Mouse (Mus musculus) megakaryocyte progenitor cell, adult 5-6 weeks (primary cell): Measurements from ENCODE around the gene Slc25a11. TPM values are rescaled to one million over a fixed set of nuclear protein-coding genes. Genes with fewer than 3 reads are reported as not detected.
A peak's percentile ranks its signal among the peaks of the same experiment; 100 is the strongest.

Source experiments
- ATAC-seq: replicated peaks from 2 replicates; pipeline ENCODE4 v1.8.0; 2016; ENCODE audit warnings: mild to moderate bottlenecking, moderate TSS enrichment, inconsistent platforms; ENCODE audit not compliant: poor library complexity
- total RNA-seq, 2 experiments: library from RNA; stranded (forward) in 1 of 2; stranded (reverse) in 1 of 2; fragments of 157-497, 149-512 nt in 1 of 2; fragments of 200-1000 nt in 1 of 2; gene quantifications; 2 replicates each; pipeline versions ENCODE4 v1.2.3 to v1.2.4; 2015 to 2017

Gene Slc25a11
- total RNA-seq (2015): 59.5 and 73.9 TPM in 2 replicates
- 46.6 and 52.7 TPM in 2 replicates for total RNA-seq (2017)

GRCm38 (mm10) chr11:70646691-70647650 lies at the start of gene Slc25a11, which contains the start of gene Rnf167:
Slc25a11 (minus strand) TSS chr11:70647479.
Rnf167 (plus strand) TSS chr11:70647235.
- peak; percentile 74 for ATAC-seq

DNA sequence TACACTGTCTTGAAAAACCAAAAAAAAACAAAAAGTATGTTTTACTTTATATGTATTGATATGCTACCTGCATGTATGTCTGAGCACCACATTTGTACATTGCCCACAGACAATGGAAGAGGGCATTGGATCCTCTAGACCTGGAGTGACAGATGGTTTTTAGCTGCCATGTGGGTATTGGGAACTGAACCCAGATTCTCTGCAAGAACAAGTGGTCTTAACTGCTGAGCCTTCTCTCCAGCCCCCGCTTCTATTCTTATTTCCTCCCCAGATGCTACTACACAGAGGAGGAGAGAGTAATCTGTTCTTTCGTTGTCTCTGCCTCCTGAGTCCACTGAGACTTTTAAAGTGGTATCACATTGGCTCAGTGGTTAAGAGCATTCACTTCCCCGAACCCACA lies 46.2 kb upstream of the Slc25a11 start:
- ATAC-seq: no peak

DNA sequence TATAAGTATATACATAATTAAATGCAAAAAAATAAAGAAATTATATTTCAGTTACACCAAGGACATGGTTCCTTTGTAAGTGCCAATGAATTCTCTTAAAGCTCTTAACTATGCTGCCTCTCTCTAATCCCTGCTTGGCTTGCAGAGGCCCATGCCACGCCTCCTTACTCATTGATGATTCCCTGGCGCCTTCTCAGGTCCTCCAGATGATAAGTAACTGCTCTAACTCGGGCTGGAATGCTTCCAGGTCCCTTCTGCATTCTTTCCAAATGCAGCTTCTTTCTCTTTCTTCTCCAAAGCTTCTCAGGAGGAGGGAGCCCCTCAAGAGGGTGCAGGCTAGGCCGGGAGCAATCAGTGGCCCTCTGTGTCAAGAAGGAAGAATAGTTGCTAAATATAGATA lies 42.3 kb upstream of the Slc25a11 start:
- ATAC-seq: no peak

DNA sequence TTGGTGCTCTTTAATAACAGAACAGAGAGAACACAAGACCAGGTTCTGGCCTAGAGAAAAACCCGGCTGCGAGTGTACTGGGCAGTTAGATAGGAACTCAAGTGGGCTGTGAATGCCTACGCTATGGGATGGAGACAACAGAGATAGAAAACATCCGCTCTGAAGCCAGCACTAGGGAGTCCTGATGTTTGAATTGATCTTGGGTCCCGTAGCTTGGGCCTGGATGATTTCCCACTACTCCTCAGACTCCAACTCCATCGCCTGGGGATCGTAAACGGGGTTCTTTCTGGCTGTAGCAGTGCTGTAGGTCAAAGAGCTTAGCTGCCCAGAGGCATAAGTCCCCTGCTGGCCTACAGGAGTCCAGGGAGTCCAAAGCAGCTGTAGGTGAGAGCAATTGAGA lies 41.1 kb upstream of the Slc25a11 start:
- ATAC-seq: no peak

GRCm38 (mm10) chr11:70687601-70688199 lies 40.4 kb upstream of the Slc25a11 start, which contains the start of gene Camta2:
Camta2 (minus strand) TSS chr11:70688105.
- peak; percentile 86 for ATAC-seq

DNA sequence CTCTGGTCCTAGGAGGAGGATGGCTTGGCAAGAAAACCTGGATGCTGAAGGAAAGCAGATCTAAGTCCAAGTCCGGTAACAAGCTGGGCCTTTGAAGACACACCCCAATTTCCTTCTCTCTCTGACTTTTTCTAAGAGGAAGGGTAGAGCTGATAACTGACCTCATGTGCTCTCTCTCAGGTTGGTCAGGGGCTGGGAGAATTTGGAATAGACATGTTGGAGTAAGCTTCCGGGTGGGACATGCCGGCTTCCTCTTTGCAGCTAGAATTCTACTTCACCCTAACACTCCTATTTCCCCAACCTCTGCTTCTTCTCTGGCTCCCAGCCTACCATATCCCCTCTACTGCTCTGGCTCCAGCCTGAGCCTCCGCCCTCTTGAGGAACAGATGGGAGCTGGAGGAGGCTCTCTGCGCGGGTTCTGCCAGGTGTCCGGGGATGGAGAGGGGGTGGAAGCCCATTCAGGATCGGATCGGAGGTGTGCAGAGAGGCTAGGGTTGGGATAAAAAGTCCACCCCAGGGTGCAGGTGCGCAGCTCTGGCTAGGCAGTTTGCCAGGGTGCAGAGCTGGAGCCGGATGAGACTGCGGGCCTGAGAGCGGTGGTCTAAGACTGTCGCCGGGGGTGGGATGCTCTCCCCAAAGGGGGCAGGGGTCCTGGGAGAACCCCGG lies 39.8 kb upstream of the Slc25a11 start:
- peak; percentile 39 for ATAC-seq

- ATAC-seq: no peak
Measured at GRCm38 (mm10) chr11:70683640-70684039, 36.4 kb upstream of the Slc25a11 start.

- peak; percentile 47 for ATAC-seq
Measured at GRCm38 (mm10) chr11:70681897-70682581, 34.8 kb upstream of the Slc25a11 start.

DNA sequence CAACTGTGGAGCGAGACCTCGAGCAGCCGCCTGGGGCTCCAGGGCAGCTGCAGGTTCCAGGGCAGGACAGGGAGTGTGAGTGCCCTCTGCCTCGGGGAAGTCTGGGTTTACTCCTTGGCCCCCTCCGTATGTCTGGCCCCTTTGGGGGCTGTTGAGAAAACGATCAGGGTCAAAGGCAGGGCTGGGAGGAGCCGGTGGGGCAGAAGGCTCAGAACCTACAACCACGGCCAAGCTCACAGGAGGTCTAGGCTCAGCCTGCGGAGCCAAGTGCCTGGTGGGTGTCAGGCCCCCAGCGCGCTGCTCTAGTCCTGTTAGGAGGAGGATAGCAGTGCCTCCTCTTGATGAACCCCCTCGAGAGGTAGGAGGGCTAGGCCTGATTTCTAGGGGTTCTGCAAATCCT lies 33.9 kb upstream of the Slc25a11 start:
- ATAC-seq: no peak

- peak; percentile 91 for ATAC-seq
Measured at GRCm38 (mm10) chr11:70679894-70680293, 32.6 kb upstream of the Slc25a11 start.

- no peak for ATAC-seq
Measured at GRCm38 (mm10) chr11:70679361-70679760, 32.1 kb upstream of the Slc25a11 start.

- no peak for ATAC-seq
Measured at GRCm38 (mm10) chr11:70678576-70678975, 31.3 kb upstream of the Slc25a11 start.

- no peak for ATAC-seq
Measured at GRCm38 (mm10) chr11:70678092-70678491, 30.8 kb upstream of the Slc25a11 start.

- peak; percentile 32; the same call in 1 of the 2 replicates for ATAC-seq
Measured at GRCm38 (mm10) chr11:70674501-70674900, 27.2 kb upstream of the Slc25a11 start.

DNA sequence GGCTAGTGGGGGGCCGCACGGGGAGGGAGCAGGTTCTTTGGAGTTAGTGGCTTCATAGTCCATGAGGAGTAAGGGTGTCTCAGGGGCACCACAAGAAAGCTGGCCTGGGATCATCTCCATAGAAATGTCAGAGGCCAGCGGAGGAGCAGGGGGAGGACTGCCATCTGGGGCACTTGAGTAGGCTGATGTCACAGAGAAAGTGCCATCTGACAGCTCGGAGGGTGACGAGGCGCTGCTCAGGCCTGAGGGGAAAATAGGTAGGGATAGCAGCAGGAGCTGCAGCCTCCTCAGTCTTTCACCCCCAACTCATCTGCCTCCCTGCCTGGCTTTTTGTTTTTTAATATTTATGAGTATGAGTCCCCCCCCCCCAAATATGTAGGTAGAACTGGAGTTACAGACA lies 26.7 kb upstream of the Slc25a11 start:
- no peak for ATAC-seq

- no peak for ATAC-seq
Measured at GRCm38 (mm10) chr11:70671333-70672047, 24.2 kb upstream of the Slc25a11 start.

GRCm38 (mm10) chr11:70670483-70670882 lies 23.2 kb upstream of the Slc25a11 start:
- no peak for ATAC-seq

GRCm38 (mm10) chr11:70669582-70670345 lies 22.5 kb upstream of the Slc25a11 start:
- ATAC-seq: peak; percentile 52

- peak; percentile 78 for ATAC-seq
Measured at GRCm38 (mm10) chr11:70668771-70669505, 21.7 kb upstream of the Slc25a11 start, which contains the start of gene Spag7. Spag7 (minus strand) TSS chr11:70669416.
